Mouse (Mus musculus) brown adipose tissue, adult 24 weeks (tissue): ENCODE measurements at regions not wholly inside any gene's neighbourhood (a gene's known extent, or its start where the extent isn't known, plus 50 kb on each side); places are given as distances from the start of the nearest gene placed in this dataset.

Source experiments
- H3K27ac ChIP-seq: fragments of 200-500 bp; replicated peaks from 2 replicates; pipeline ENCODE4 v1.5.1; 2012; ENCODE audit warnings: low read depth, mild to moderate bottlenecking, low read length
- H3K4me1 ChIP-seq: fragments of 200-500 bp; 2 replicates; pipeline ENCODE4 v1.6.1; 2012; ENCODE audit warnings: low read length, mixed read lengths; ENCODE audit not compliant: control insufficient read depth, insufficient read depth, insufficient read length
- H3K4me3 ChIP-seq: fragments of 200-500 bp; 2 replicates; pipeline ENCODE4 v1.5.1; 2012; ENCODE audit warnings: low read depth, mild to moderate bottlenecking, low read length, moderate library complexity; ENCODE audit not compliant: insufficient read depth

DNA sequence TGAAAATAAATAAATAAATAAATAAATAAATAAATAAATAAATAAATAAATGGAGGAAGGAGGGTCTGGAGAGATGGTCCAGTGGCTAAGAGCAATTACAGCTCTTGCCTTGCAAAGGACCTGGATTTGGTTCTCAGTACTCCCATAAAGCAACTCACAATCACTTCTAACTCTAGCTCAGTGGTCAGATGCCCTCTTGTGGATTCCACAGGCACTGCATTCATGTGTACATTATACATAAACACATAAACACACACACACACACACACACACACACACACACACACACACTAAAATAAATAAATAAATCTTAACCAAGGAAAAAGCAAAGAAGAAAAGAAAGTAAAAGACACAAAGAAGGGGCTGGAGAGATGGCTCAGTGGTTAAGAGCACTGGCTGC is 74.2 kb upstream of the Dhx40 start:
- H3K4me3 ChIP-seq: no peak overlapping the region
- no peak overlapping the region for H3K27ac ChIP-seq
- no peaks in the 10 kb centered on the region for H3K4me1 ChIP-seq

DNA sequence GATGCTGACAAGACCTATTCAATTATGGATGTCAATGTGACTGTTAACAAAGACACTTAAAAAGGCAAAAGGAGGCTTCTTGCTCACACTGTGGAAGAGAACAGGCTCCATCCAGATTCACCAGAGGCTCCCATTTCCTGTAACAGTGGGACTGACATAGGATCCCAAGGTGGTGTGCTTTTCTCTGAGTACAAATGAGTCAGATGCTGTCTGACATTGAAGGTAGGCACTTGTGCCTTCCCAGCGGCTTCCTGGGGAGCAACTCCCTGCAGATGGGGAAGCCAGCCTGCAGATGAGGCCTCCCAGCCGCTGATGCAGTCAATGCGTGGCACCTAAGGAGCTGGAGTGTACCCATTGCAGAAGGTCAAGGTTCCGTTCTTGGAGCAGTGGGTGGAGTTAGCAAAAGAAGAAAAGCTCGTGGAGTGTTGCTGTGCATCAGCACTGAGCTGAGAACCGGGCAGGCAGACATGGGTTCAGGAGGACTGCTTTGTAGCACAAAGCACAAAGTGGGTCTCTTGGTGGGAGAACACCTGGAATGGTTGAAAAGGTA is 71.9 kb upstream of the Dhx40 start:
- no peaks in the 10 kb centered on the region for H3K4me1 ChIP-seq
- no peak overlapping the region for H3K4me3 ChIP-seq
- H3K27ac ChIP-seq: no peak overlapping the region

DNA sequence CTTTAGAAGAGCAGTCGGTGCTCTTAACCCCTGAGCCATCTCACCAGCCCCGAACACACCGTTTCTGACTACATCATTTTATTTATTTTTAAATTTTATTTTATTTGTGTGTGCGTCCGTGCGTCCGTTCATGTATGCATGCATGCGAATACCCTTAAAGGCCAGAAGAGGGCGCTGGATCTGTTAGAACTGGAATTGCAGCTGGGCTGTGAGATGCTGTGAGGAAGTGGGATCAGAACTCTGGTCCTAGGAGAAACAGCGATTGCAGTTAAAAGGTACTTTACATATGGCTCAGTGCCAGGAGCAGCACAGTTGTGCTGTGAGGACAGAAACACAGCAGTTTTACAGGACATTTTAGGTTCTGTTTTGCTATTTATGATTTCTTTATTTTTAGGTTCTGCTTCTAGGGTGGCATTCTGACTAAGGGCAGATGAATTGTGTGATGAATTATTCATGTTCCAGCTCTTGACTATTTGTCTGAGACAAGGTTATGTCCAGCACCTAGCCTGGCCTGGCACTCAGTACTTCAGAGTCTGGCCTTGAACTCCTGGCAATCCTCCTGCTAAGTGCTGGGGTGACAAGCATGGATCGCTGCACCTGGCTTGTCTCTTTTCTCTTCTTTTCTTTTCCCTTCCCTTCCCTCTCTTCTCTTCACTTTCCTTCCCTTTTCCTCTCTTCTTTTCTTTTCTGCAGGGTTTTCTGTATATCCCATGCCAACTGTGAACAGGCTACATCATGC is 71.0 kb upstream of the Dhx40 start:
- Histone ChIP-seq H3K4me1 (no peaks in the 10 kb centered on the region), H3K27ac (no peak overlapping the region), H3K4me3 (no peak overlapping the region)

DNA sequence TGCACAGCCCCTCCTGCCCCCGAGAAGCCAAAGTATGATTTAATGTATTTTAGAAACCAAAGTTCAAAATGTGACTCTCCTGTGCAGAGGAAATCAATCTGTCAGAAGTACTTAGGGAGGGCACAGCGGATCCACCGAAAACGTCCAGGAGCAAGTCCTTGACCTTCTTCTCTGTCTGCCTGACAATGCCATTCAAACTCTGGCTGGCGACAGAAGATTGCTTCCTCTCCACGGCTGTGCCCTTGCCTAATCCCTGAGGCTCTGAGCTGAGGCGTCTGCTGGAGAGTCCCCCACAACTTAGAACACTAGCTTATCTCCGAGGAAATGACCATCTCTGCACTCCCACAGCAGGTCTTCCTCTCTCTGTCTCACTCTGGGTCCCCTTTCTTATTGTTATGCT is 69.0 kb upstream of the Dhx40 start:
- no peak overlapping the region for H3K4me3 ChIP-seq
- peaks cover 13% of the 10 kb centered on the region; the same call in 1 of the 2 replicates for H3K4me1 ChIP-seq
- no peak overlapping the region for H3K27ac ChIP-seq

DNA sequence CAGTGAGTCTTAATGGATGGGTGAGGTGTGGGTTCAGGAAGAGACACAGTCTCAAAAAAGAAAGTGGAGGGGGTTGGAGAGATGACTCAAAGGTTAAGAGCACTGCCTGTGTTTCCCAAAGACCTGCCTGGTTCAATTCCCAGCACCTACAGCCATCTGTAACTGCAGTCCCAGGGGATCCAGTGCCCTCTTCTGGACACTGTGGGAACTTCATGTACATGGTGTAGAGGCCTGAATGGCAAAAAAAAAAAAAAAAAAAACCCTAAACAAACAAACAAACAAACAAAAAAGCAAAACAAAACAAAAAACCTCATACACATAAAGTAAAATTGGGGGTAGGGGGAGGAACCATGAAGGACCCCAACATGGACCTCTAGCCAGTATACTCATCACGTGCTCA is 68.2 kb upstream of the Dhx40 start:
- Histone ChIP-seq H3K27ac (no peak overlapping the region), H3K4me3 (no peak overlapping the region), H3K4me1 (peaks cover 13% of the 10 kb centered on the region; the same call in 1 of the 2 replicates)

DNA sequence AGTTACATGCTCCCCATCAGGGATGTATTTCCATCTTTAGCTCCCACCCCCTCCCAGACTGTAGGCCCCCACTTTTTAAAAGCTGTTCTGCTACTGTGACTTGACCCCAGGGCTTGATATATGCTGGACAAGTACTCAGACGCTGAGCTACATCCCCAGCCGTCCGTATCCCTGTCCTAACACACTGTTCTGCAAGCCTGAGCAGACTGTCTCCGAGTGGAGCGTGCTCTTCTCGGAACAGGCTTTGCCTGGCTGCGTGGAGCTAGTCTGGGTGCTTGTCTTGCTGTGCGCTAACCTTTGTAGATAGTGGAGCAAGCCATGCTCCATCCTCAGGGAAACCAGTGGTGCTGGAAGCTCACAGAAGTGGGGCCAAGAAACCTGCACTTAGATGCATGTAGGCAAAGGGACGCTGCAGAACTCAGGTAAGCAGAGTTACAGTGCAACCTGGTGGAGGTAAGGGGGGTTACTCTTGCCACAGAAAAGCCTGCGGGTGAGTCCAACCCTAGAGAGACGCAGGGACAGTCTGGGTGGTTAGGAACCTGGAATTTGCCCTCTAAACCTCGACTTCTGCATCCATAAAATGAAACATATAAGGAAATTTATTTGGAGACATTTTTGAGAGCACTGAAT is 67.2 kb upstream of the Dhx40 start:
- H3K4me3 ChIP-seq: no peak overlapping the region
- peaks cover 13% of the 10 kb centered on the region; the same call in 1 of the 2 replicates for H3K4me1 ChIP-seq
- no peak overlapping the region for H3K27ac ChIP-seq

DNA sequence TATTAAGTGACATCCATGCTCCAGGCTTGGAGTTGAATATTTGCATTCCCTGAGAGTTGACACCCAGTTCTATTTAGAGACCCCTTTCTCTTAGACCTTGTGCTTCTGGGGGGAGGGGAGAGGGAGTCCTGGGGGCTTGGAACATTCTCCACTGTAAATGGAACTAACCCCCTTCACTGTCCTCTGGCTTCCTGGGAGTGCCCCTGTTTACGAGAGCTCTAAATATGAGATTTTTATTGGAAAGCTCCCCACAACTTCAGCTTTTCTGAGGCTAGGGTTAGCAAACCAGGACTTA is 65.8 kb upstream of the Dhx40 start:
- Histone ChIP-seq H3K4me1 (peaks cover 13% of the 10 kb centered on the region; the same call in 1 of the 2 replicates), H3K27ac (no peak overlapping the region), H3K4me3 (no peak overlapping the region)

DNA sequence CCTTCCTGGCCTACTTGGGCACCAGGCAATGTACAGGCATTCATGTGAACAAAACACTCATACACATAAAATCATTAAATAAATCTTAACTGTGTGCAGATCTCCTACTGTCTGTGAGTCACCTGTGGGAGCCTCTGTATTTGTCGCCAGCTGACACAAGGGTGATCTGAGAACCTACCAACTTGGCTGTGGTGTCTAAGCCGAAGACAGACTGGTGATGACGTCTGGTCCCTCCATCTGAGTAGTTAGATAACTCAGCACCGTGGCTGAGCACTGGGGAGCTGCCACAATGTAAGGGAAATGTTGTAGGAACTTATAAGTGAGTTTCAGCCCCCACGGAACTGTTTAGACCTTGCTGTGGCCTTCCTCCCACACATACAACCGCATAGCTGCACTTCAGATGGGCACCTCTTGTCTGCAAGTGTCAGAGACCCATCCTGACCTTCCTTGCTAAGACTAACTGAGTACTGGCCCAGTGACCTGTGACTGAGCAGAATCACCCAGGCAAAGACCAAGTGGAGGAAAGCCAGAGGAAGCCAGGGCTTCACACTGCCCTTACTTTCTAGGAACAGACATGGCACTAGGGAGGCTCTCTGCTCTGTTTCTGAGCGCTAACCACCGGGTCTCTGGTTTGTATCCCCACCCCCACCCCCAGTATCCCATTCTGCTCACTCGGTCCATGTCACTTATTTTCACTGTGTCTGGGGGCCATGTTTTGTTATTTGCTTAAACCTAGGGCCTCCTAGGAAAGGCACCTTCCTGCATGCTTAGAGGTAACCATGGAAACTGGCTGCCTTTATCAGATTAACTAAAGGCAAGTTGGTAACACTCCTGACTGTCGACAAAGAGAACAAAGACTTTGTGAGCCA is 65.2 kb upstream of the Dhx40 start:
- H3K4me1 ChIP-seq: peaks cover 13% of the 10 kb centered on the region; the same call in 1 of the 2 replicates
- peak overlapping the region; percentile 97 for H3K27ac ChIP-seq
- no peak overlapping the region for H3K4me3 ChIP-seq

DNA sequence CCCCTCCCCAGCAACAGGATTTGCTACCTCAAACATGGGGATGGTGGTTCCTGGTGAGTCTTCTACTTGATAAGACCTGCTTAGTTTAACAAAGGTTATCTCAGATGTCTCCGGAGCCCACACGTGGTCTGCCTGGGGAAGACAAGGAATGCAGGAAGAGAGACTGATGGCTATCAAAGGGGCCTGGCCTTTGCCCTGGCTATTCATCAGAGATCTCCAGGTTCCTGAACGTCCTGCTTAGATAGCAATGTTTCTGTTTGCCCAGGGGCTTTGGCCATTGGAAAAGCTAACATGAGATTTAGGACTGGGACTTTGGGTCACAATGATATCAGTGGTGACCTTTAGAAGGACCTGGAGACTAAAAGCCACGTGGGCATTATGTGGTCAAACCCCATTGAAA is 64.2 kb upstream of the Dhx40 start:
- H3K4me3 ChIP-seq: no peak overlapping the region
- H3K4me1 ChIP-seq: peaks cover 13% of the 10 kb centered on the region; the same call in 1 of the 2 replicates
- peak overlapping the region; percentile 97 for H3K27ac ChIP-seq

DNA sequence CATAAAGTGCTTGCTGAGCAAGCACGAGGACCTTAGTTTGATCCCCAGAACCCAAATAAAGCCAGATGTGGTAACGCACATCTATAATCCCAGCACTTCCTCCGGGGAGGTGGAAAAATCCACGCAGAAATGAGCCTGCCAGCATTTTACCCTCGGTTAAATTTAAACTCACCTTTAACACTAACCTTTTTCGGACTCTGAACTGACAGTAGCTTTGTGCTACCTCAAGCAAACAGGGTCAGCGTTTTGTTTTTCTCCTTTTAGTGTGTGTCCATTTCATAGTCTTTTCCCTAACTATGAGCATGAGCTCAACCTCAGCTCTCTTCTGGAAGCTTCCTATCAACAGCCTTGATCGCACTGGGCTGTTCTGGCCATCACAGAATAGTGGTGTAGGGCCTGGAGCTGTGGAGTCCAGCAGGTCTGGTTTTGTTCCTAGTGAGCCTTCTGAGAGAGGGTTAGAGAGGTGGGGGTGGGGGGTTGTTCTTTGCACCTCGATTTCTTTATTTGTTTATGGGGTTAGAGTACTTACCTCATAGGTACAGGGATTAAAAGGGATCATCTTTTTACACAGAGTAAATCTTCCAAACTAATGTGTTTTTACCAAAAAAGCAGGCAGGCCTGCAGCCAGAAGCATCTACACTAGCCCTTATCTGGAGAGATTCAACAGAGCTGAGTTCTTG is 63.1 kb upstream of the Dhx40 start:
- peaks cover 13% of the 10 kb centered on the region; the same call in 1 of the 2 replicates for H3K4me1 ChIP-seq
- no peak overlapping the region for H3K4me3 ChIP-seq
- peak overlapping the region; percentile 40; the same call in 1 of the 2 replicates for H3K27ac ChIP-seq

DNA sequence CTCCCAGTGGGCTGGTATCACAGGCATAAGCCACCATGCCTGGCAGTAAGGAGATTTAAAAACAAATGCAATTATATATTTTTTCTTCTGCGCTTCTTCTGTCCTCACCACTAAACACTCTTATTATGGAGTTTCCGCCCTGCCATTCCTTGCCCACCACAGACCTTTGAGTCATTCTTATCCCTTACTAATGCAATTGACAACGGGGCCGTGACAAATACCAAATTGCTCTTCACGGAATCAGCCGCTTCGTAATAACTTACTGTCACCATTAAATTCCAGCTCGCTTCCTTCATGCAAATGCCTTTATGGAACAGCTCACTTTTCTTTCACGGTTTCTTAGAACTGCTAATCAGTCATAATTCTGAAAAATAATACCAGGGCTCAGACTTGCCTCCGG is 59.4 kb upstream of the Dhx40 start:
- Histone ChIP-seq H3K27ac (no peak overlapping the region), H3K4me1 (peaks cover 3% of the 10 kb centered on the region; the same call in 1 of the 2 replicates), H3K4me3 (no peak overlapping the region)

DNA sequence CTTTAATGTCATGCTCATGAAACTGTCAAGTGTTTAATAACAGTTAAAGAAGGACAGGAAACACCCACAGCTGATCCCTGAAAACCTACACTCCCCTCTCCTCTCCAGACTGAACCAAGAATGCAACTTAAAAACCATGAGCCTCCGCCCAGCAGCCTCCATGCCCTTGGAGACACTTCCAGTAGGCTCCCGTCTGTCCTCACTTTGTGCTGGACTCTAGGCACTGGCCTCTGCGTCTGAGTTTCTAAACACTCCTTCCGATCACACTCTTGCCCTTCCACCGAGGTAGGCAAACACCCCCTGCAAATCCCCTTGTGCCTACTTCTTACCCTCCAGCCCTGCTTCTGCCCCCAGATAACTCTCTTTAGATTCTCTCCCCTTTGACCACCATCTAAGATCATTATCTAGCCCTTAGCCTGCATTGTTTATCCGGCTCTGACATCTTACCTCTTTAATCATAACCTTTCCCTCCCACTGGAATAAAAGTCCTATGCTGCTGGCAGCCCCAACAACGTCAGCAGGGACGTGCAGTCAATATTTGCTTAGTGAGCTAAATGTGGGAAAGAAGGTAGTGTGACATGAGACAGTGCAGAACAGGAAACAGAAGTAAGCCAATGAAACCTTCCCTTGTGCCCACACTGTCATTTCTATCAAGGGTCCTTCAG is 52.5 kb upstream of the Dhx40 start:
- H3K27ac ChIP-seq: peak overlapping the region; percentile 56
- no peak overlapping the region for H3K4me3 ChIP-seq
- H3K4me1 ChIP-seq: peaks cover 11% of the 10 kb centered on the region

DNA sequence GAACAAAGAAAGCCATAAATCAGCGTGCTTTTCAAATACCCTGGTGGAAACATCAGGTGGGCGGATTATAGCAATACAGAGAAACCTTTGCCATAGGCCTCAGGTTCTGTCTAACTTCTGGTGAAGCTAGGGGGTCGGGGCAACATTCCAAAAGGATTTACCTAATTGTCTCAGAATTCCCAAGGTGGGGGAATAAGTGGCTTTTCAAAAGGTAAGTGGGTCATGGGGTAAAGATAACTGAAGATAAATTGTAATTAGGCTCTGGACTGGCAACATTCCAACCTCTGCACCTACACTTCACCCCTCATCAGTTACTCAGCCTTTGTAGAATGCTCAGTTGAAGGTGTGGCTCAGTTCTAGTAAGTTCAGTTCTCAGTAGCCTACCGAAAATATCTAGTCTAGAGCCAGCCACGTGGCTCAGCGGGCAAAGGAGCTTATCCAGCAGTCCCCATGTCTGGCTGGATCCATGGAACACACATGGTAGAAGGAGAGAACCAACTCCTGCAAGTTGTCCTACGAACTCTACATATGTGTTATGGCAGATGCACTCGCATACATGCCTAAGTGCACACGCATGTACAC is 51.8 kb upstream of the Dhx40 start:
- Histone ChIP-seq H3K4me3 (no peak overlapping the region), H3K27ac (no peak overlapping the region; the same call in 1 of the 2 replicates), H3K4me1 (peaks cover 11% of the 10 kb centered on the region)

DNA sequence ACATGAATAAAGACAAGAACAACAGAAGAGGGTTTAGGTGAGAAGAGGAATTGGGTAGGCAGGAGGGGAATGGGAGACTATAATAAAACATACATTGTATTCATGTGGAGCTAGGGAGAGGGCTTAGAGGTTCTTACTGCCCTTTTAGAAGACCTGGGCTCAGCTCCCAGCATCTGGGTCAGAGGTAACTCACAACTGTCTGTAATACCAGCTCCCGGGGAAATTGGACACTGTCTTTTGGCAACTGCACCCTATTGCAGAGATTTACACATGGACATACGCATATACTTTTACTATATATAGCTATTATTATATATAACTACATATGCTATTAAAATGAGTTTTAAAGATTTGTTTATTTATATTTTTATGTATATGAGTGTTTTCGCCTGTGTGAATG is 50.7 kb upstream of the Dhx40 start:
- Histone ChIP-seq H3K27ac (no peak overlapping the region), H3K4me3 (no peak overlapping the region), H3K4me1 (peaks cover 11% of the 10 kb centered on the region)
